Mouse (Mus musculus) retina, adult 2 months (tissue): ENCODE results near the gene Car3.

Source experiments
- DNase-seq: peaks from one replicate; pipeline ENCODE4 v3.0.0-alpha.2; 2012; ENCODE audit warnings: low read depth, low spot score

Gene Car3

DNA sequence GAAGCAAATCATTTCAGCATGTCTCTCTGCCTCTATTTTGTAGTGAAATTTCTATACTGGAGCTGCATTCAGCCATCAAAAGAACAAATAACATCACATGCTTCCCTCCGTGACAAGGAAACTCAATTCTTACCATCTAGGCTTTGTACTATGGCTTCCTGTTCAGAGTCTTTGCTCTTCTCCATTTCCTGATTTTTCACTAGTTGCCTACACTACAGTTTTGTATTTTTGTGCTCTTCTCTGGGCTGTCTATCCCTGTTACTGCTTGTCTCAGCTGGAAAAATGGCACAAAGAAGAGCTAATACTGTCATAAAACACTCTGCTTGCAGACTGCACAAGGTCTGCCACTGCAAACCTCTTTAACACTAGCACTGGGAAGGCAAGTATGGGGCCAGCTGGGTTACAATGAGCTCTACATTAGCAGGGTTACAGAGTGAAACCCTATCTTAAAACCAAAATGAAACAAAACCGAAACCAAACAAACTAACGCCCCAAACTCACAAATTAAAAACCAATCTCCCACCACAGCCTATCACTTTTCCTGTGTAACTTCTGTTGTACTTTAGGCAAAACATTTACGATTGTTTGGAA lies 48.8 kb downstream of the Car3 start:
- DNase-seq, result no peak

DNA sequence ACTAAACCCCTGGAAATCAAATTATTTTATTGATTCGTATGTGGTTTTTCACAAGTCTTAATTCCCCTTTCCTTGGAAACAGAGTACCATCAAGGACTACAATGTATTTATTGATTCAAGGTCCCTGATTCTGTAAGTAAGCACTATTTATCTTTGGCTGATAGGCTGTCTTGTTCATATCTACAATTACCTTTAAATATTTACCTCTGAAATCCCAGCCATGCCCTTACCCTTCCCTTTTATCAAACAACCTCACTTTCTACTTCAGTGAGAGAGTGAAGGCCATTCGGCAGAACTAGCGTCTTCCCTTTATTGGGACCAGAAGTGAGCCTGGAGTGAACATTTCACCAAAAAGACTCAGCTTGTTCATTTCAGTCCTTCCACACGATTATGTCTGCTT lies 50.5 kb downstream of the Car3 start:
- DNase-seq, result no peak

DNA sequence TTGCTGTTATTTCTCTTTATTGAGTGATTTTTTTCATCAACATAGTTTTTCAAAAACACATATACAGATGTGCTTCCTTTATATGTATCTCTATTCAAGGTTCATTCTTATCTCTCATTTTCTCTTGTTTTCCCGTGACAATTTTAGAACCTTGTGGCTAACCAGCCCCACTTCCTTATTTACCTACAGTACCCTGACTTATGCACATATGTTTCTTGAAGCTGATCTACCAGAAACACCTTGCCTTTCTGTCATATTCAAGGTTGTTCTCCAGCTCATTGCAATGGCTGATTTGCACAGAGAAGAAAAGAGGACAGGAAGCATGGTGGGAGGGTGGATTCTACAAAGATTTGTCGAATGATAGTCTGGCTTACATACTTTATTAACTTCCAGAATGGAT lies 52.0 kb downstream of the Car3 start:
- no peak for DNase-seq

- no peak for DNase-seq
Measured at GRCm38 (mm10) chr3:14917261-14917660, 53.9 kb downstream of the Car3 start.
